Mouse (Mus musculus) thymus, adult 2 months (tissue): ENCODE data around the gene Tdrd12.

Experiments
- CTCF ChIP-seq: fragments of 200-500 bp; IDR thresholded peaks from 2 replicates; pipeline ENCODE4 v1.5.1; 2012; ENCODE audit warnings: mild to moderate bottlenecking, control low read depth, low read length, moderate library complexity, borderline replicate concordance; ENCODE audit not compliant: control insufficient read depth, poor library complexity, insufficient read depth; ENCODE audit errors: extremely low read depth
- POLR2A ChIP-seq: fragments of 200-500 bp; IDR thresholded peaks from 2 replicates; pipeline ENCODE4 v1.6.1; 2012; ENCODE audit warnings: mild to moderate bottlenecking, low read length, control low read depth, moderate library complexity; ENCODE audit not compliant: control insufficient read depth, poor library complexity, insufficient read depth; ENCODE audit errors: extremely low read depth

GRCm38 (mm10) chr7:35435266-35435665, 102.3 kb downstream of the Tdrd12 start:
- TF ChIP-seq CTCF (no peak), POLR2A (no peak)
